Mouse (Mus musculus) heart, embryonic 11.5 days (tissue): ENCODE results near the gene Iglon5. TPM values are rescaled to one million over a fixed set of nuclear protein-coding genes. Genes with fewer than 3 reads are reported as not detected.
A peak's percentile ranks its signal among the peaks of the same experiment; 100 is the strongest.

ENCODE experiments used
- ATAC-seq: fragments of 200-750 bp; cut with Nextera tagmentation; replicated peaks from 2 replicates; pipeline ENCODE4 v1.8.0; 2017; ENCODE audit warnings: moderate library complexity; ENCODE audit not compliant: insufficient number of reproducible peaks, low FRiP score, low TSS enrichment
- H3K27ac ChIP-seq: fragments of 300-500 bp; sonication (generic); 2 replicates; pipeline ENCODE4 v1.5.1; 2014; ENCODE audit warnings: mild to moderate bottlenecking, low read depth, low read length
- H3K27me3 ChIP-seq: fragments of 300-500 bp; sonication (generic); 2 replicates; pipeline ENCODE4 v1.6.1; 2014; ENCODE audit warnings: mild to moderate bottlenecking, low read length, mixed read lengths; ENCODE audit not compliant: control insufficient read depth, insufficient read depth
- H3K36me3 ChIP-seq: fragments of 300-500 bp; sonication (generic); 2 replicates; pipeline ENCODE4 v1.6.1; 2014; ENCODE audit warnings: mild to moderate bottlenecking, low read length, moderate library complexity, mixed read lengths; ENCODE audit not compliant: control insufficient read depth, insufficient read depth
- H3K4me1 ChIP-seq: fragments of 300-500 bp; sonication (generic); 2 replicates; pipeline ENCODE4 v1.6.1; 2014; ENCODE audit warnings: low read length; ENCODE audit not compliant: control insufficient read depth, insufficient read depth
- H3K4me2 ChIP-seq: fragments of 300-500 bp; sonication (generic); 2 replicates; pipeline ENCODE4 v1.6.1; 2014; ENCODE audit warnings: mild to moderate bottlenecking, moderate library complexity
- H3K4me3 ChIP-seq: fragments of 300-500 bp; sonication (generic); 2 replicates; pipeline ENCODE4 v1.5.1; 2014; ENCODE audit warnings: low read depth, low read length
- H3K9ac ChIP-seq: fragments of 300-500 bp; sonication (generic); 2 replicates; pipeline ENCODE4 v1.6.1; 2014; ENCODE audit warnings: mild to moderate bottlenecking, low read depth, low read length, moderate library complexity
- H3K9me3 ChIP-seq: fragments of 300-500 bp; sonication (generic); replicated peaks from 2 replicates; pipeline ENCODE4 v1.6.1; 2016; ENCODE audit warnings: low read length; ENCODE audit not compliant: control insufficient read depth
- whole genome bisulfite sequencing: fragments of 180-500 bp; shearing (Covaris S2); extraction: QIAGEN DNeasy Blood & Tissue Kit; methylation state at CpG from one replicate; pipeline ENCODE4 v1.1.7; 2014; ENCODE audit not compliant: insufficient replicate concordance; 5-methylcytosine and 5-hydroxymethylcytosine counted together
- polyA plus RNA-seq: library from polyadenylated mRNA; unstranded; fragments of >200 nt; fragmentation: Nextera tagmentation; extraction: Ambion mirVana; gene quantifications from 2 replicates; pipeline ENCODE4 v1.2.1, GENCODE M21; 2014

Gene Iglon5
- polyA plus RNA-seq: 0.10 and 0.11 TPM in 2 replicates

DNA sequence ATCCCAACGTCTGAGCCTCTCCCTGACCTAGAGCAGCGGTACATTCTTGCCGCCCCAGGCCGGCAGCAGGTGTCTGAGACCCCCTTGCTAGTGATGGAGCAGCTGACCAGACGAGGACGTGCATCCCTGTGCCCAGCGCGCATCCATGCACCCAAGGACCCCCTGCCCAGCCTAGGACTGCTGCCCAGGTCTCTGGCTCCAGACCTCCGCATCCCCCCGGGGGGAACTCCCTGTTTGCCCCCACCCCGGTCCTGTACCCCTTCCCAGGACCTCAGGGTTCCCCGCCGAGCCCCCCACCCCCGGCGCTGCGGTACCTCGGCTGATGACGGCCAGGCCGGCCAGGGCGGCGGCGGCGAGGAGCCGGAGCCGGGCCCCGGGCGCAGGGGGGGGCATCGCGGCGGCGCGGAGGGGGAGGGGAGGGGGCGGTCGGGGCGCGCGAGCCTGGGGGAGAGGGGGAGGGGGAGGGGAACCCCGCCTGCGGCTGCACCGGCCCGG lies at the start of gene Iglon5:
TSS of gene Iglon5 (minus strand) at position 445 of the 495 bp plus-strand sequence.
- Histone ChIP-seq H3K4me2 (peak within 1 kb of the TSS; percentile 69), H3K9ac (peak within 1 kb of the TSS; percentile 39; the same call in 1 of the 2 replicates), H3K36me3 (no peaks in the 10 kb centered on the region), H3K9me3 (no peaks in the 10 kb centered on the region), H3K4me1 (no peaks in the 10 kb centered on the region; the same call in 1 of the 2 replicates), H3K4me3 (peak within 1 kb of the TSS; percentile 45), H3K27me3 (peaks cover 46% of the 10 kb centered on the region), H3K27ac (no peak within 1 kb of the TSS)
- 1% methylated on average over 20 of the region's 41 CpGs for WGBS
- ATAC-seq: 0 out of 2 replicates have a peak, but pooled peaks have one; percentile 39

DNA sequence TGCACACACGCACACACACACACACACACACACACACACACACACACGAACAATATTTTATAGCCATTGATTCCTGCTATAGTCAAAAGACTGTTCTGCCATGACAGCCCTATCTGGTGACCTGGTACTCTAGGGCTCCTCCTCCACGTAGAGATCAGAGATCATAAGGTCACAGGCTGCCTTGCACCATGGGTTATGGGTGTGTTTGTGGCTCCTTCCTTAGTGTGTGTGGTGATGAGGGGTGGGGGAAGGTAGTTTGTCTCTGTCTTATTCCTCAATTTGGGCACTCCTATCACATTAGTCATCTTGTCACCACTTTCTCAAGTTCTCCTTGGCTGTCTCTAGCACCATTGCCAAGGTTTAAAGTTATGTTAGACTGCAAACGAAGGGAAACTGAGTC lies 48.6 kb upstream of the Iglon5 start:
- Histone ChIP-seq H3K27me3 (no peaks in the 10 kb centered on the region), H3K4me3 (no peak overlapping the region), H3K4me2 (no peak overlapping the region), H3K36me3 (no peaks in the 10 kb centered on the region), H3K27ac (no peak overlapping the region), H3K9ac (no peak overlapping the region), H3K4me1 (no peaks in the 10 kb centered on the region), H3K9me3 (no peaks in the 10 kb centered on the region)
- ATAC-seq: no peak
- WGBS: 68% methylated on average over 4 of the region's 4 CpGs

DNA sequence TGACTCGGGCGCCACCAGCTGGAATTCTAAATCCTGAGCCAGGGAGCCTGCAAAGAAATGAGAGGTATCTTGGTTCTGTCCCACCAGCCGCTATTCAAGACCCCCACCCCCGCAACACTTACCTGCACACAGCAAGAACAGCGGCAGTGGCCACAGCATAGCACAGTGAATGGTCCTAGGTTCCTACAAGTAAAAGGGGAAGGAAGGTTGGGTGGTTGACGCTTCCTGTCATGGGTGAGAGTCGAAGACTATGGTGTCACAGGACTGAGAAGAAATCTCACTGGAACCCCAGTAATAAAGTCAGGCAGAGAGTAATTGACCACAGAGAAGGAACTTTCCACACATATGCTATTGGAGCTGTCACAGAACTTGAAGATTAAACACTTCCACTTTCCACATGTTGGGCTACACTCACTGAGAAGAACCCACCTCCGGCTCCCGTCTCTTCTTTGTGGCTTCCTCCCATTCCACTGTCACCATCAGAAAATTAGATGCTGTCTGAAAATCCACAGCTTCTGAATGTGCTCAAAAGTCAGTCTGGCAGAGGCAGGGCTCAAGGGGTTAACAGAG lies 43.1 kb upstream of the Iglon5 start:
- Histone ChIP-seq H3K4me3 (no peak overlapping the region), H3K36me3 (no peaks in the 10 kb centered on the region), H3K4me1 (no peaks in the 10 kb centered on the region), H3K27me3 (no peaks in the 10 kb centered on the region), H3K27ac (no peak overlapping the region), H3K9me3 (no peaks in the 10 kb centered on the region), H3K4me2 (no peak overlapping the region), H3K9ac (no peak overlapping the region)
- WGBS: 77% methylated on average over 9 of the region's 9 CpGs
- no peak for ATAC-seq

DNA sequence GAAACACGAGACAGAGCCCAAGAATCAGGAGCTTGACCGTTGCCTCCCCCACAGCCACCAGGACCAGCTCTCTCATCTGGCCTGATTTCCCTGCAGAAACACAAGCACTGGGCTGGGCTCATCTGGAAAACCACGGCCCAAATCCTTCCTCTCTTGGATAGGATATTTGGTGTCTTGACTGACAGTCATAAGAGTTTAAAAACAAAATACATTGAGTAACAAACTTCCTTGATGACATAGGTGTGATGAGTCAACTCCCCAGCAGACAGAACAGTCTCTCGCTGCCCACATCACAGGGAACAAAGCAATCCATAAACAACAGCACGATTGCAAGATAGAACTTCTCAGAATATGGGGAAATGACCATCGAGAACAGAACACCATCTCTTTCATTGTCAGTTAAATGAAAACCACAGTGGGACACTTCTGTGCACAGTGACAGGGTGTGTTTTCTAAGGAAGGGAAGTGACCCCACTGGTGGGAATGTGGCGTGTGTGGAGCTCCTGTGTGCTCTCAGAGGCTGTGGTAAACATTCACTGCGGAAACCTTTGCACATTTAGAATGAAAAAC lies 40.4 kb upstream of the Iglon5 start:
- Histone ChIP-seq H3K9ac (no peak overlapping the region), H3K27me3 (no peaks in the 10 kb centered on the region), H3K9me3 (no peaks in the 10 kb centered on the region), H3K4me2 (no peak overlapping the region), H3K4me1 (no peaks in the 10 kb centered on the region), H3K4me3 (no peak overlapping the region), H3K27ac (no peak overlapping the region), H3K36me3 (no peaks in the 10 kb centered on the region)
- no peak for ATAC-seq
- WGBS: 70% methylated on average over 8 of the region's 8 CpGs

DNA sequence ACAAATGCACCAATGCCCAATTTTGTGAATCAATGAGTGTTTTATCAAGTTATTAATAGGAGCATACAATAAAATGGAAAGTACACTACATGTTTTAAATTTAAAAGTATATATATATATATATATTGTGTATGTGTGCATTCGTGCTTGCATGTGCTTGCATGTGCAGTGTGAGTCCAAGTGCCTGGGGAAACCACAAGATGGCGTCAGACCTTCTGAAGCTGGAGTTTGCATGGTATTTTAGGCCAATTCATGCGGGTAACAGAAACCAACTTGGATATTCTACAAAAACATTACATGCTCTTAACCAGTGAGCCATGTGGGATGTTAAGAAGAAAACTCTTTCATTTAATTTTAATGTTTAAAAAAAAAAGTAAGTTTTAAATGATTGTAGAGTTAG lies 35.4 kb upstream of the Iglon5 start:
- WGBS: 50% methylated on average over 3 of the region's 3 CpGs
- H3K27me3 ChIP-seq: no peaks in the 10 kb centered on the region
- ATAC-seq: no peak
- no peak overlapping the region for H3K4me2 ChIP-seq
- H3K36me3 ChIP-seq: no peaks in the 10 kb centered on the region
- no peak overlapping the region for H3K4me3 ChIP-seq
- no peak overlapping the region for H3K9ac ChIP-seq
- H3K9me3 ChIP-seq: no peaks in the 10 kb centered on the region
- H3K27ac ChIP-seq: no peak overlapping the region
- no peaks in the 10 kb centered on the region for H3K4me1 ChIP-seq

DNA sequence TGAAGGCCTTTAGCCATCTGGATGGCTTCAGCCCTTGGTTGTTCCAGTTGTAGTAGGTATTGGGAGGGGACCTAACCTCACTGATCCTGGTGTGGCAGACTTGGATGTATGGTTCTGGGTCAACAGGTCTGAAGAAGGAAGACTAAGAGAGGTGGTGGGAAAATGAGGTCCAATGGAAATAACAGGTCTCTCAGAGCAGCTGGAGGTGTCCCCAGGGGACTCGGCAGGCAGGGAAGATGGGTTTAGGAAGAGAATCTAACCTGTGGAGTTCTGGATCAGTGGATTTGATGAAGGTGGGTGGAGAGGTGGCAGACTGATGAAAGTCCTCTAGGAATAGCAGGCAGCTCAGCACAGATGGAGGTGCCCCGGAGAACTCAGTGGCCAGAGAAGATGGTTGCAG lies 32.9 kb upstream of the Iglon5 start:
- Histone ChIP-seq H3K4me1 (no peaks in the 10 kb centered on the region), H3K9me3 (no peaks in the 10 kb centered on the region), H3K4me2 (no peak overlapping the region), H3K9ac (no peak overlapping the region), H3K27me3 (no peaks in the 10 kb centered on the region), H3K4me3 (no peak overlapping the region), H3K27ac (no peak overlapping the region), H3K36me3 (no peaks in the 10 kb centered on the region)
- no peak for ATAC-seq
- whole genome bisulfite sequencing: 74% methylated on average over 2 of the region's 2 CpGs

DNA sequence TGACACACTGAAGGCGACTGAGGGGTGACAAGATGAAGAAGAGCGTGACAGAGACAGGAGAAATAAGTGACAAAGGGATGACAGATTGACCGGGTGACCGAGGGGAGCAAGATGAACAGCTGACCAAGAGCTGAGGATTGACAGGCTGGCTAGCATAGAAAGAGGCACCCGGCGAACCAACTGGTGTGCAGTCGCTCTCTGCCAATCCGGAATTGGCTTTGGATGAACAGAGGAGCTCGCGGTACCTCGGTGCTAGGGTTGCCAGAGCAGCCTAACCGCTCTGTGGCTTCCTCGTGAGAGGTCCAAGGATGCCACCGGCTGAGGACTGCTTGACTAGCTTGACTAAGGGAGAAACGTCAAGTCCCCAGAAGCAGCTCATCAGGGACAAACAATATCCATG lies 28.5 kb upstream of the Iglon5 start:
- no peaks in the 10 kb centered on the region for H3K27me3 ChIP-seq
- 75% methylated on average over 15 of the region's 15 CpGs for WGBS
- H3K9me3 ChIP-seq: 0 out of 2 replicates have a peak, but pooled peaks cover 2% of the 10 kb centered on the region
- H3K36me3 ChIP-seq: no peaks in the 10 kb centered on the region
- no peak overlapping the region for H3K4me3 ChIP-seq
- ATAC-seq: no peak
- no peak overlapping the region for H3K4me2 ChIP-seq
- H3K27ac ChIP-seq: no peak overlapping the region
- H3K4me1 ChIP-seq: no peaks in the 10 kb centered on the region
- H3K9ac ChIP-seq: no peak overlapping the region

DNA sequence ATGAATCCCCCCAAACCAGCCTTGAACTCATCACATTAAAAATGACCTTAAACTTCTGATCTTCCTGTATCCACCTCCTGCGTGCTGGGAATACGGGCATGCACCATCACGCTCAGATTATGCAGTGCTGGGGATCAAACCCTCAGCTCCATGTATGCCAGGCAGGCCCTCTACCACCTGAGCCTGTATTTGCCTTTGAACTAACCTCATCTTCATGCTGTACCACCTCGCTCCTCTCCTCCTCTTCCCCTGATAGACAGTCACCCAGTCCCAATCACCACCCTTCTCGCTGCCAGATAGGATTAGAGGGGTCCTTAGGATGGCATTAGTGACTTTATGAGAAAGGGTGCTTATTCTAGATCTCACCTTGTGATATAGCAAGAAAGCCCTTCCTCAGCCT lies 25.2 kb upstream of the Iglon5 start:
- H3K4me1 ChIP-seq: no peaks in the 10 kb centered on the region
- H3K9me3 ChIP-seq: 0 out of 2 replicates have a peak, but pooled peaks cover 2% of the 10 kb centered on the region
- H3K4me3 ChIP-seq: no peak overlapping the region
- no peak overlapping the region for H3K9ac ChIP-seq
- no peak for ATAC-seq
- no peak overlapping the region for H3K27ac ChIP-seq
- no peaks in the 10 kb centered on the region for H3K27me3 ChIP-seq
- WGBS: 69% methylated on average over 5 of the region's 5 CpGs
- no peak overlapping the region for H3K4me2 ChIP-seq
- H3K36me3 ChIP-seq: no peaks in the 10 kb centered on the region

DNA sequence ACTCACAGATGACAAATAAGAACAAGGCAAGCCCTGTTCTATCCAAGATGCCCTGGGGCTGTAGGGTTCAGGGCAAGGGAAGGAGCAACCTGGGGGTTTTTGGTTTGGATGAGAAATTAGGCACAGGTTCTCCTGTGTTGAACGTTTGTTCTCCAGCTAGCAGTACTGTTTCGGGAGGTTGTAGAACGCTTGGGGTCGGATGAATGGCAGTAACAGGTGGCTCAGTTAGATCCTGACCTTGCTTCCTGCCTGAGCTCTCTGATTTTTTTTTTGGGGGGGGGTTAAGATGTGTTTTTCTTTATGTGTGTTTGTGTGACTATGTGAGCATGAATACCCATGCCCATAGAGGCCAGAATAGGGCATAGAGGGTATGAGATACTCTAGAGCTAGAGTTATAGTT lies 22.6 kb upstream of the Iglon5 start:
- no peak overlapping the region for H3K9ac ChIP-seq
- no peaks in the 10 kb centered on the region for H3K4me1 ChIP-seq
- 0 out of 2 replicates have a peak, but pooled peaks cover 2% of the 10 kb centered on the region for H3K9me3 ChIP-seq
- H3K27me3 ChIP-seq: no peaks in the 10 kb centered on the region
- no peak for ATAC-seq
- H3K4me2 ChIP-seq: no peak overlapping the region
- no peak overlapping the region for H3K4me3 ChIP-seq
- no peaks in the 10 kb centered on the region for H3K36me3 ChIP-seq
- H3K27ac ChIP-seq: no peak overlapping the region
- WGBS: 75% methylated on average over 4 of the region's 4 CpGs
